Mouse (Mus musculus) ES-E14 (cell line): ENCODE measurements around the gene Cd47.

Experiments
- MAFK ChIP-seq: IDR thresholded peaks from 2 replicates; pipeline ENCODE4 v1.6.1; 2014; ENCODE audit warnings: mild to moderate bottlenecking, low read depth, low read length, inconsistent platforms; ENCODE audit not compliant: insufficient read depth
- ZC3H11A ChIP-seq: IDR thresholded peaks from 2 replicates; pipeline ENCODE4 v1.6.1; 2012; ENCODE audit warnings: low read depth, mild to moderate bottlenecking, inconsistent platforms, low read length, borderline replicate concordance

GRCm38 (mm10) chr16:49938483-49939301, 138.4 kb downstream of the Cd47 start:
- TF ChIP-seq MAFK (no peak), ZC3H11A (no peak)
